Mouse (Mus musculus) thymus, postnatal 36 days (tissue): ENCODE measurements around the gene Amigo3.

ENCODE experiments used
- DNase-seq, 2 experiments: peaks; one replicate each; pipeline ENCODE4 v3.0.0; 2022; ENCODE audit warnings: mixed read lengths in 2 of 2

Amigo3 gene

DNA sequence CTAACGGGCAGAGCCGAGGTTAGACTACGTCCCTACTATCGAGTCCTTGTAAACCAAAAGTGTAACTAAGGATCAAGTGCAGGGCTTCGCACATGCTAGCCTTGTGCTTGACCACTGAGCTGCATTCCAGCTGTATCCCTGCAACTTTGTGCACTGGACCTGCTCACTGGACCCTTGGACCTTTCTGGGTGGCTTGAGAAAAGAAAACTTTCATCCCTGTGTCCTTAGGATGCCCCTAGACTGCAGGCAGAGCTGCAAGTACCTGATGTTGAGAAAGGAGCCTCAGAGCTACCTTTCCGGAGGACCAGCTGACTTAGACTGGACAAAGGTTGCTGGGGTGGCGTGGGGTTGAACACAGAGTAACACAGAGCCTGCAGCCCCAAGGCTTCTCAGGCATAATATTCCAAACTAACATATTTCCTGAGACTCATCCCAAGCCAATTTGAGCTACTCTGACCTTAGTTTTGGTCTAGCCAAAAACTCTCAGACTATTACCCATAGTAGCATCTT, 37.7 kb downstream of the Amigo3 start:
- no peak for DNase-seq

DNA sequence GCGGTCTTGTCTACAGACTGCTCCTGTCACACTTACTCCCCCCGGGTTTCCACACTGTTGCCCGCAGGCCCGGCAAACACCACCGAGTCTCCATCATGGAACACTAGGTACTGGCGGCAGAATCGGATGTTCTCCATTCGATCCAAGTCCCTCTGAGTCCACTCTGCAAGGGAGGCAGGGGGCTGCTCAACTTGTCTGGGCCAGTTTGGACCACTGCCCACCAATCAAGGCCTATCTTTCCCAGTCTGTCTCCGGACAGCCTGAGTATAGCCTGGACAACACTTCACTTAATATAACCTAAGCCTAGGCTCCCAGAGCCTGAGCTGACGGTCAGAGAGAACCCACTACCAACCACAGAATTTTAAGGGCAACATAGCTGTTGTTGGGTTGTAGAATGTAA, 40.6 kb downstream of the Amigo3 start:
- peak in 1 of 2 experiments; percentile 20 for DNase-seq

DNA sequence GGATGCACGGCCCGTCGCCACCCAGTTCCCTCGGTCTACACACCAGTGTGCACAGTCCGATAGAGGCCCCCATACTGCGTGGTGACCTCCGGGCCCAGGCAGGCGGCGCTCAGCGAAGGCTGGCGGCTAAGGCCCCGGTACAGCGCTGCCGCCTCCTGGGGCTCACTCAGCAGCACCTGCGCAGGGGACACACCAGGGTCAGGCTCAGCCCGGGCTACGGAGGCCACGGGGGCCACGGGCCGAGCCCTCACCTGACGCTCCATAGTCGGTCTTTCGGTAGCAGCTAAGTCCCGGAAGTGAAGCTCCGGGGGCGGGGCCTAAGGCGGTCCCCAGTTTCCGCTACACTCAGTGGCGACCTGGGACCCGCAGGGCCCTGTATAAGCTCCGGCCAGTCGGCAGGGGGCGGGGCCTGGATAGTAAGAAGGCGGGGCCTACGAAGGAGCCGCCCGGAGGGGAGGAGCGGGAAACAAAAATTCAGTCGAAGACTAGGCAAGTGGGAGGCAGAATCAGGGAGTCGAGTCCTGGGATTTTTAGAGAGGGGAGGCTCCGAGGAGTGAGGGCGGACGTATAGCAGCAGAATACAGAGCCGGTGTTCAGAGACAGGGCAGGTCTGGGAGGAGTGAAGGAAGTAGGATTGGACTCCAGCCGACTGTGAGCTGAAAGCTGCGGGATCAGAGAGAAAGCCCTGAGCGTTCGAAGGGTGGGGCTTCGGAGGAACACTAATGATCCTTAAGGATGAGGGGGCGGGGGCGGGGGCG, 41.4 kb downstream of the Amigo3 start, which contains the start of gene Apeh:
Apeh (minus strand) TSS at position 423 of the 758 bp plus-strand sequence.
- DNase-seq: peak; percentile 95 to 96

DNA sequence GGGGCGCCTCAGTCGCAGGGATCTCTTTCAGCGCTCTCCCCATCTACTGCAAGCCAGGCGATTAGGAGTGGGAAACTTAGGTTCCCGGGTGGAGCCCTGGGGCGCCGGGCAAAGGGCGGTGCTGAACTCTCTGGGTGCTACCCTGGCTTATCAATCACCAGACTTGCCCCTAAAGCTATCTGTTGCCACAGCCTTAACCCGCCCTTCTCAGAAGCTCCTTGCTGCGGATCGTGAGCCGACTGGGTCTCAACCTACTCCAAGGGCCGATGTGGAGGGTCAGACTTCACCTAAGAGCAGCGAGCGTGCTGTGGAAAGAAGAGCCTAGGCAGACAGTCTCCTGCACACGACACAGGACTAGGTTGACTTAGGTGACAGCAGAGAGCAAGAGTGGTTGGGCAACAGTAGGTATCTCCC, 42.0 kb downstream of the Amigo3 start:
- peak; percentile 31 to 45 for DNase-seq

DNA sequence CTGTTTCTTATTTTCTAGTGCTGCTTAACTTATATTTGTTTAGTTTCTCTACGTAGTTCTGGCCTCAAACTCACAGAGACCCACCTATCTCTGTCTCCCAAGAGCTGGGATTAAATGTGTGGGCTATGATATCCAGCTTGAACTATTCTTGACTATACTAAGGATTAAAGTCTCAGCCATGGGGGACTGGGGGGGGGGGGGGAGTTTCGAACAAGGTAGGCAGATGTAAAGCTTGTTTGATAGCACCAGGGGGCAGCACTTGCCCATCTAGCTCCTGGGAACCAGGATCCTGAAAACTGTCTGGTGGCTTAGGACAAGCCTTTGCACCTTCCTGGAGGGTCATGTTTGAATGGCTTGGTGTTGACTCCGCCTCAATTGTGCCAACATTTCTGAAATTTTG, 42.6 kb downstream of the Amigo3 start:
- peak; percentile 55 for DNase-seq

DNA sequence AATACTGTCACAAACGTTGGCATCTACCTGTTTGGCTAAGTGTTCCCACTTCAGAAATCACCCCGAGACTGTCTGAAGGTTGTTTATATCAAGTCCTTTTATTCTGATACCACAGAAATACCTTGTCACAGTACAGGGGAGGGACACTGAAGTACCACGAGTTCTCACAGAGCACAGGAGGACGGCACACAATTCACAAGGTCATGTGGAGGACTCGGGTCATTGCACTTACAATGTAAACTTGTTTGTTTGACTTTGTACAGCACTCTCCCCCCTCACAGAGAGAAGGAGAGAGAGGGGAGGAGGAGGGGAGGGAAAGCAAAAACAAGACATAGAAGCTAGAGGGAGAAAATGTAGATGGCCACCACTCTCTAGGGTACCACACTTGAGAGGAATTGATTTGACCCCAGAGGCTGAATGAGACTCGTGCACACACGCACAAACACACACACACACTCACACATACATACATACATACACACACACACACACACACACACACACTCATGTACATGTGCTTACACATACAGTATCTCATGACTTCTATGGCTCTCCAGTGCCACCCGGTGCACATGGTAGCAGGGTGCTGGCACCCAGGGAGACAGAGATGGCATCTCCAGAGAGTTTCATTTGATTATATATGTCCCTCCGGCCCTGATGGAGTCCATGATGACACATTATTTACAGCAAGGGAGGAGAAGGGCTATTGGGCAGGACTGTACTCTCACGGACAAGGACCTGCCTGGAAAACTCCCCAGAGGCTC, 43.2 kb downstream of the Amigo3 start:
- no peak for DNase-seq

DNA sequence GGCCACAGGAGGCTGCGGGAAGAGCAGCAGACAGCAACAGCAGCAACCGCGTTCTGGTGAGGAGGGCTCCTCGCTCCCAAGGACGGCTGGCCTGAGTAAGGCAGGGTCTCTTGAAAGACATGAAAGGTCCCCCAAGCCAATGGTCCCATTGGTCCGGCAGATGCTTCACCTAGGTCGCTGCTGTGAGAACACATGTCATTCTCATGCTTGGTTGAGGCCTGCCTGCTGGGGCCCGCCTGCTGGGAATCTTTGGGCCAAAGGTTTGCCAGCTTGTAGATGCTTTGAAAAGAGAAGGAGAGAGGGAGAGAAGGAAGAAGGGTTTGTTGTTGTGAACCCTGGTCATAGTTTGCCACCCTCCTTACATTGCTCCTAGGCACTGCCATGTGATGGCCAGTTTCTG, 46.7 kb downstream of the Amigo3 start:
- DNase-seq: no peak

DNA sequence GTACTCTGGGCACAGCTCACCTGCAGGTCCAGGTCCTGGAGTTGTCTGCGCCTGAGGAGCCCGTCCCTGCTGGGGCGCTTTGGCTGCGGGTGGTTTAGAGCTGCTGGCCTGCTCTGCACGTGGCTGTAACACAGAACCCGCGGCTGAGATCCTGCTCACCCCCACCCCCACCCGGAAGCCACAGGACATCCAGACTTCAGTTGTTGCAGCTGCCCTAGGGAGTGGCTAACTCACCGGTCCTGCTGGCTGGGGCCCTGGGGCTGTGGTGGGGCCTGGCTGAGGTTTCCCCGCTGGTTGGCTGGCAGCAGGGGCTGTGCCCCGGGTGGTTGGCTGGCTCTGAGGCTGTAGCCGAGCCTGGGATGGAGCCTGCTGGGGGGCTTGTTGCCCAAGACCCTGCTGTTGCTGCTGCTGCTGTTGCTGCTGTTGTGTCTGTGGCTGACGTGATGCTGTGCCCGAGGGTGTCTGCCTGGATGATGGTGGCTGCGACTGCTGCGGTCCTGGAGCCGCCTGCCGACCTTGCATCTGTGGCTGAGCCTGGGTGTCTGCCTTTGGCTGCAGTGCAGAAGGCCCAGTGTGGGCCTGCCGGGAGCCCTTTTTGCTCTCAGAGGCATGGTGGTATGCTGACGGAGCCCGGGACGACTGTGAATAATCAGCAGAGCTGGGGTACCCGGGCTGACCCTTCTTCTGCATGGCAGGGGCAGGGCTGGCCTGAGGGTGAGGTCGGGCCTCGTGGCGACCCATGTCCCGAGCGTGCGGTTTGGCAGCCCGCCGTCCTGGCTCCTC, 52.0 kb downstream of the Amigo3 start:
- peak; percentile 32 to 44 for DNase-seq
